Mouse (Mus musculus) left cerebral cortex, adult 18-20 months (tissue): ENCODE measurements at regions not wholly inside any gene's neighbourhood (a gene's known extent, or its start where the extent isn't known, plus 50 kb on each side); places are given as distances from the start of the nearest gene placed in this dataset.
"Not testable (repeated sequence)": the region's sequence is repeated elsewhere in the genome, so short reads cannot be mapped to it uniquely, and the experiment has no call there.

Experiments
- DNase-seq, 2 experiments: peaks; one replicate each; pipeline ENCODE4 v3.0.0; 2021 to 2022; ENCODE audit warnings: low spot score in 2 of 2, mixed read lengths in 1 of 2

GRCm38 (mm10) chr5:42884251-42884650 lies 348.7 kb upstream of the Cpeb2 start:
- DNase-seq = no peak

- no peak for DNase-seq
Observed at GRCm38 (mm10) chr5:42891890-42892289, 341.1 kb upstream of the Cpeb2 start.

- DNase-seq = no peak
Observed at GRCm38 (mm10) chr5:42906136-42906535, 326.8 kb upstream of the Cpeb2 start.

GRCm38 (mm10) chr5:42919328-42919727 lies 313.6 kb upstream of the Cpeb2 start:
- no peak for DNase-seq

- DNase-seq = no peak
Observed at GRCm38 (mm10) chr5:42932106-42932505, 300.9 kb upstream of the Cpeb2 start.

- no peak for DNase-seq
Observed at GRCm38 (mm10) chr5:42959296-42959862, 273.6 kb upstream of the Cpeb2 start.

GRCm38 (mm10) chr5:42966952-42967351 lies 266.0 kb upstream of the Cpeb2 start:
- DNase-seq = not testable (repeated sequence)

- DNase-seq = no peak
Observed at GRCm38 (mm10) chr5:42969209-42969608, 263.8 kb upstream of the Cpeb2 start.

- no peak for DNase-seq
Observed at GRCm38 (mm10) chr5:42969621-42970020, 263.3 kb upstream of the Cpeb2 start.

GRCm38 (mm10) chr5:42977108-42977507 lies 255.9 kb upstream of the Cpeb2 start:
- no peak for DNase-seq

- no peak for DNase-seq
Observed at GRCm38 (mm10) chr5:42980946-42981650, 251.9 kb upstream of the Cpeb2 start.

GRCm38 (mm10) chr5:42986203-42986602 lies 246.8 kb upstream of the Cpeb2 start:
- DNase-seq = no peak

GRCm38 (mm10) chr5:42987710-42988466 lies 245.1 kb upstream of the Cpeb2 start:
- DNase-seq = no peak

GRCm38 (mm10) chr5:42989287-42989686 lies 243.7 kb upstream of the Cpeb2 start:
- no peak for DNase-seq

- DNase-seq = no peak
Observed at GRCm38 (mm10) chr5:43024006-43024593, 208.9 kb upstream of the Cpeb2 start.

GRCm38 (mm10) chr5:43031285-43031684 lies 201.7 kb upstream of the Cpeb2 start:
- no peak for DNase-seq

- no peak for DNase-seq
Observed at GRCm38 (mm10) chr5:43031916-43032315, 201.1 kb upstream of the Cpeb2 start.

- DNase-seq = no peak
Observed at GRCm38 (mm10) chr5:43034421-43034820, 198.5 kb upstream of the Cpeb2 start.

GRCm38 (mm10) chr5:43037592-43037991 lies 195.4 kb upstream of the Cpeb2 start:
- no peak for DNase-seq

GRCm38 (mm10) chr5:43039525-43039924 lies 193.4 kb upstream of the Cpeb2 start:
- DNase-seq = no peak

- no peak for DNase-seq
Observed at GRCm38 (mm10) chr5:43042585-43042984, 190.4 kb upstream of the Cpeb2 start.

- no peak for DNase-seq
Observed at GRCm38 (mm10) chr5:43045860-43046259, 187.1 kb upstream of the Cpeb2 start.
